Mouse (Mus musculus) bone marrow macrophage, adult 2 months (primary cell): ENCODE measurements around the gene Saxo1.

ENCODE experiments used
- CTCF ChIP-seq: IDR thresholded peaks from 2 replicates; pipeline ENCODE4 v1.5.1; 2012; ENCODE audit warnings: low read depth, mild to moderate bottlenecking, low read length, moderate library complexity
- POLR2A ChIP-seq: IDR thresholded peaks from 2 replicates; pipeline ENCODE4 v1.6.1; 2012; ENCODE audit warnings: mild to moderate bottlenecking, low read depth, low read length, borderline replicate concordance

GRCm38 (mm10) chr4:86545615-86546014 is 12.5 kb downstream of the Saxo1 start:
- TF ChIP-seq POLR2A (no peak), CTCF (no peak)
